ENCODE assay signal across 26 mouse cellular contexts in genomic region chr1:174655354-174655753, GRCm38 (mm10).
DNase-seq lines count a peak whose midpoint lies in the region; ATAC-seq and TF ChIP-seq lines count a peak whose summit lies in the region.
"Had no signal": no experiment of that assay in that cellular context is flagged by ENCODE, and none has a peak within 500 bp of the region (broad histone marks: within the 10 kb centered on the region; RNA-seq: fewer than 3 reads in every experiment).

No protein-coding gene starts in this region.

- H3K4me1 ChIP-seq in limb, embryonic 11.5 days (ENCODE audit: control insufficient read depth, insufficient read depth, low read length): no peaks in the 10 kb centered on the region
- peaks cover 6% of the 10 kb centered on the region; the same call in 1 of the 2 replicates for H3K4me1 ChIP-seq in limb, embryonic 10.5 days
- peaks cover 9% of the 10 kb centered on the region for H3K4me1 ChIP-seq in embryonic fibroblast, embryonic 13.5 days (ENCODE audit: control insufficient read depth, insufficient read depth, low read length)
- H3K4me1 ChIP-seq in limb, embryonic 12.5 days (replicated peaks): peaks cover 18% of the 10 kb centered on the region
- H3K4me1 ChIP-seq in limb, embryonic 14.5 days (ENCODE audit: control insufficient read depth, insufficient read depth, low read length): peaks cover 6% of the 10 kb centered on the region
- H3K4me1 ChIP-seq: embryonic facial prominence, embryonic 15.5 days; forebrain, embryonic 13.5 days; forebrain, embryonic 15.5 days had no signal

- no peak overlapping the region for H3K4me3 ChIP-seq in limb, embryonic 11.5 days (ENCODE audit: low read depth, low read length)
- no peak overlapping the region for H3K4me3 ChIP-seq in limb, embryonic 10.5 days
- no peak overlapping the region for H3K4me3 ChIP-seq in embryonic fibroblast, embryonic 13.5 days (ENCODE audit: insufficient read depth, low read length)
- H3K4me3 ChIP-seq in limb, embryonic 12.5 days (replicated peaks): no peak overlapping the region
- no peak overlapping the region for H3K4me3 ChIP-seq in limb, embryonic 14.5 days (replicated peaks; ENCODE audit: low read length)
- H3K4me3 ChIP-seq: embryonic facial prominence, embryonic 13.5 days; embryonic facial prominence, embryonic 15.5 days; forebrain, embryonic 13.5 days; forebrain, embryonic 15.5 days had no signal

- TF ChIP-seq CTCF in embryonic fibroblast, embryonic 13.5 days (IDR thresholded peaks at IDR 0.05; ENCODE audit: borderline replicate concordance, insufficient read depth, low read length): no peak

- 59% methylated on average over 9 of the region's 9 CpGs for WGBS in limb, embryonic 11.5 days
- 82% methylated on average over 9 of the region's 9 CpGs for WGBS in limb, embryonic 10.5 days
- 32% methylated on average over 9 of the region's 9 CpGs for WGBS in limb, embryonic 12.5 days
- 26% methylated on average over 9 of the region's 9 CpGs for WGBS in limb, embryonic 14.5 days

- H3K4me2 ChIP-seq in limb, embryonic 11.5 days (ENCODE audit: low read depth, severe bottlenecking): no peak overlapping the region
- no peak overlapping the region for H3K4me2 ChIP-seq in limb, embryonic 12.5 days
- H3K4me2 ChIP-seq in limb, embryonic 14.5 days (replicated peaks; ENCODE audit: low read depth, low read length, severe bottlenecking): no peak overlapping the region
- H3K4me2 ChIP-seq: embryonic facial prominence, embryonic 13.5 days; embryonic facial prominence, embryonic 15.5 days; forebrain, embryonic 13.5 days; forebrain, embryonic 15.5 days had no signal

- DNase-seq in limb, embryonic 11.5 days (ENCODE audit: low spot score): no peak
- DNase-seq in limb, embryonic 10.5 days (ENCODE audit: low spot score): no peak
- DNase-seq in limb, embryonic 14.5 days (ENCODE audit: low spot score): no peak
- no peak for DNase-seq in cerebellum, adult 18-20 months
- no peak for DNase-seq in kidney, postnatal 36 days
- DNase-seq: adrenal gland, adult 8-10 months; adrenal gland, postnatal 14 days; adrenal gland, postnatal 36 days; B cell, adult 2 months; cerebellum, adult 11-12 months; cerebellum, adult 8-10 months; cerebellum, adult 9-11 months; cerebellum, postnatal 14 days; cerebellum, postnatal 36 days; embryo, embryonic 11 days had no signal

- no peak for TF ChIP-seq POLR2A in embryonic fibroblast, embryonic 13.5 days (IDR thresholded peaks at IDR 0.05; ENCODE audit: low read depth, low read length)
- TF ChIP-seq POLR2A in limb, embryonic 14.5 days (IDR thresholded peaks at IDR 0.05; ENCODE audit: borderline replicate concordance, extremely low read depth, insufficient read depth, insufficient read length): no peak

- no peaks in the 10 kb centered on the region for H3K27me3 ChIP-seq in limb, embryonic 11.5 days (ENCODE audit: control insufficient read depth, insufficient read depth, low read length)
- H3K27me3 ChIP-seq in limb, embryonic 10.5 days (ENCODE audit: low read depth, poor library complexity, severe bottlenecking): no peaks in the 10 kb centered on the region
- H3K27me3 ChIP-seq in limb, embryonic 12.5 days: no peaks in the 10 kb centered on the region
- no peaks in the 10 kb centered on the region for H3K27me3 ChIP-seq in limb, embryonic 14.5 days (ENCODE audit: control insufficient read depth, insufficient read depth, low read length)
- H3K27me3 ChIP-seq: CH12.LX; embryonic facial prominence, embryonic 15.5 days; forebrain, embryonic 13.5 days; forebrain, embryonic 15.5 days; Patski had no signal

- ATAC-seq in limb, embryonic 11.5 days (ENCODE audit: insufficient number of reproducible peaks, low FRiP score, low TSS enrichment, low read depth): peak; percentile 81; the same call in 1 of the 2 replicates
- peak; percentile 72 for ATAC-seq in limb, embryonic 12.5 days (ENCODE audit: insufficient number of reproducible peaks, insufficient read depth, low FRiP score, low TSS enrichment, low read depth)
- ATAC-seq in limb, embryonic 14.5 days (ENCODE audit: low FRiP score, low read depth): peak; percentile 48; the same call in 1 of the 2 replicates
- ATAC-seq: activated CD4-positive, CD25-positive, alpha-beta regulatory T cell, adult 4 months; CD4-positive, CD25-positive, alpha-beta regulatory T cell, adult 4 months; forebrain, embryonic 13.5 days; forebrain, embryonic 15.5 days; Patski had no signal

- H3K9me3 ChIP-seq in limb, embryonic 11.5 days (ENCODE audit: control insufficient read depth, low read length): no peaks in the 10 kb centered on the region
- H3K9me3 ChIP-seq in limb, embryonic 10.5 days (replicated peaks): no peaks in the 10 kb centered on the region
- no peaks in the 10 kb centered on the region for H3K9me3 ChIP-seq in limb, embryonic 12.5 days
- no peaks in the 10 kb centered on the region for H3K9me3 ChIP-seq in limb, embryonic 14.5 days (ENCODE audit: control insufficient read depth, low read length)
- H3K9me3 ChIP-seq: embryonic facial prominence, embryonic 13.5 days; embryonic facial prominence, embryonic 15.5 days; forebrain, embryonic 13.5 days; forebrain, embryonic 15.5 days had no signal

- H3K9ac ChIP-seq in limb, embryonic 11.5 days (ENCODE audit: low read length): no peak overlapping the region
- no peak overlapping the region for H3K9ac ChIP-seq in limb, embryonic 12.5 days (replicated peaks)
- no peak overlapping the region for H3K9ac ChIP-seq in limb, embryonic 14.5 days (ENCODE audit: low read depth, low read length, severe bottlenecking)
- H3K9ac ChIP-seq: embryonic facial prominence, embryonic 13.5 days; embryonic facial prominence, embryonic 15.5 days; forebrain, embryonic 13.5 days; forebrain, embryonic 15.5 days had no signal

- H3K36me3 ChIP-seq in limb, embryonic 11.5 days (ENCODE audit: control insufficient read depth, insufficient read depth, low read length): no peaks in the 10 kb centered on the region
- H3K36me3 ChIP-seq in limb, embryonic 10.5 days: no peaks in the 10 kb centered on the region
- no peaks in the 10 kb centered on the region for H3K36me3 ChIP-seq in limb, embryonic 12.5 days
- H3K36me3 ChIP-seq in limb, embryonic 14.5 days (ENCODE audit: control insufficient read depth, insufficient read depth, low read length): no peaks in the 10 kb centered on the region
- H3K36me3 ChIP-seq: embryonic facial prominence, embryonic 13.5 days; embryonic facial prominence, embryonic 15.5 days; forebrain, embryonic 15.5 days; G1E had no signal

- no peak overlapping the region for H3K27ac ChIP-seq in limb, embryonic 11.5 days (replicated peaks; ENCODE audit: low read depth, low read length)
- no peak overlapping the region for H3K27ac ChIP-seq in limb, embryonic 10.5 days
- peak overlapping the region; percentile 89 for H3K27ac ChIP-seq in embryonic fibroblast, embryonic 13.5 days (ENCODE audit: insufficient read depth, low read length)
- H3K27ac ChIP-seq in limb, embryonic 12.5 days: no peak overlapping the region; the same call in 1 of the 2 replicates
- H3K27ac ChIP-seq in limb, embryonic 14.5 days (replicated peaks; ENCODE audit: low read depth, low read length): no peak overlapping the region
- H3K27ac ChIP-seq: embryonic facial prominence, embryonic 15.5 days; forebrain, embryonic 13.5 days; forebrain, embryonic 15.5 days had no signal
